Mouse (Mus musculus): Measurements from ENCODE around the gene Ripor3. TPM values are rescaled to one million over a fixed set of nuclear protein-coding genes. Genes with fewer than 3 reads are reported as not detected.
A peak's percentile ranks its signal among the peaks of the same experiment; 100 is the strongest.

Ripor3 gene
- polyA plus RNA-seq, 1 experiment from 2014 or later = 2.5 TPM

DNA sequence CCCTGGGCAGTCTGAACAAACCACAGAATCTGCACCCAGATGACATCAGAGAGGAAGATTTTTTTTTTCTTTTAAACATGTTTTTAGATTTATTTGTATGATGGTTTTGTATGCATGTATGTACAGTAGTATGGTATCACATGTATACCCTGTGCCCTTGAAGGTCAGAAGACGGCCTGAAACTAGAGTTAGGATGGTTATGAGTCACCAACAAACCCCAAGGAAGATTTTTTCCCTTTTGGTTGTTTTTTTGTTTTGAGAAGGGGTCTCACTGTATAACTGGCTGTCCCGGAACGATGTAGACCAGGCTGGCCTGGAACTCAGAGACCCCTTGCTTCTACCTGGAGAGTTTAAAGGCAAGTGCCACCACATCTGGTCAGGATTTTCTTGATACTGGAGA is 79.4 kb downstream of the Ripor3 start:
- peak overlapping the region; percentile 96; the same call in 1 of the 2 replicates for H3K27ac ChIP-seq
- 95% methylated on average over 3 of the region's 3 CpGs for WGBS
- no peak for DNase-seq (ENCODE audit: low spot score)

More for the DNA sequence above, 79.4 kb downstream of the Ripor3 start:
- Histone ChIP-seq H3K9me3 (no peaks in the 10 kb centered on the region), H3K4me3 (no peak overlapping the region), H3K4me1 (peaks cover 38% of the 10 kb centered on the region), H3K36me3 (no peaks in the 10 kb centered on the region), H3K27me3 (ENCODE audit: insufficient read depth, poor library complexity, severe bottlenecking) (no peaks in the 10 kb centered on the region)

Other genes starting within 250 kb of the Ripor3 start
- gene Ptpn1, start 78.6 kb downstream of the Ripor3 start, polyA plus RNA-seq (2016; fragmentation: Nextera tagmentation; extraction: Ambion mirVana) = 45.3 and 58.3 TPM in 2 replicates
- 12.2 and 15.0 TPM in 2 replicates for gene Pard6b, start 70.4 kb upstream of the Ripor3 start, polyA plus RNA-seq (2016; fragmentation: Nextera tagmentation; extraction: Ambion mirVana)
- 2.2 and 2.5 TPM in 2 replicates for gene Adnp, start 196.5 kb upstream of the Ripor3 start, polyA plus RNA-seq (2016; fragmentation: Nextera tagmentation; extraction: Ambion mirVana)
- gene Gm20716, start 219.7 kb upstream of the Ripor3 start, polyA plus RNA-seq (2016; fragmentation: Nextera tagmentation; extraction: Ambion mirVana) = 12.5 and 16.6 TPM in 2 replicates
- gene Dpm1, start 220.0 kb upstream of the Ripor3 start, polyA plus RNA-seq (2016; fragmentation: Nextera tagmentation; extraction: Ambion mirVana) = 79.5 and 84.1 TPM in 2 replicates
- gene Mocs3, start 220.0 kb upstream of the Ripor3 start, polyA plus RNA-seq (2016; fragmentation: Nextera tagmentation; extraction: Ambion mirVana) = 5.3 and 7.3 TPM in 2 replicates